Comparison of ENCODE assay signal across 13 mouse cellular contexts in the genomic region with DNA sequence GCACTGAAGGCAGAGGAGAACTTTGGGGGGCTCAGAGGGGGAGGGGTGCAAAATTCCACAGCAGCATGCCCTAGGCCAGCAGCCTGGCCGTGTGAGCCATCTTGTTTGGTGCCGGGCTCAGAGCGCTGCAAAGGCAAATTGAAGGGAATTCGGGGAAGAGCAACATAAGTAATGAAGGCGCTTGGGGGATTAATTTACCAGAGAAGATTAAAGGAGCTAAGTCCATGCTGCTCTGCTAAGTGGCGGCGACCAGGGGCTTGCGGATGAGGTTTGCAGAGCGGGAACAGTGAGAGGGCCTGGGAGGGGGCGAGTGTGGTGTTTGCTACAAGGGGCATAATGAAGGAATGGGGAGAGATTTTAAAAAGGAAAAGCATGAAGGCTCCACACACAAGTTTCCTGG. TPM values are rescaled to one million over a fixed set of nuclear protein-coding genes. Genes with fewer than 3 reads are reported as not detected.
"Had no signal": no experiment of that assay in that cellular context is flagged by ENCODE, and none has a peak within 500 bp of the region (broad histone marks: within the 10 kb centered on the region; RNA-seq: fewer than 3 reads in every experiment).

No protein-coding gene starts in this region.

- H3K27me3 ChIP-seq: limb, embryonic 13.5 days had no signal

- DNase-seq: kidney, adult 9 months; kidney, postnatal 36 days; layer of hippocampus, adult 9-11 months; layer of hippocampus, postnatal 36 days; left cerebral cortex, postnatal 4 days; lung, adult 18-20 months; thymus, postnatal 4 days had no signal

- H3K27ac ChIP-seq: kidney, postnatal 0 days; limb, embryonic 13.5 days; liver, embryonic 14.5 days; neural tube, embryonic 13.5 days; stomach, postnatal 0 days had no signal

- H3K9ac ChIP-seq: limb, embryonic 13.5 days; liver, embryonic 14.5 days; neural tube, embryonic 13.5 days had no signal

- H3K4me2 ChIP-seq: limb, embryonic 13.5 days; neural tube, embryonic 13.5 days had no signal

- H3K9me3 ChIP-seq: limb, embryonic 13.5 days; neural tube, embryonic 13.5 days had no signal

- H3K4me3 ChIP-seq: limb, embryonic 13.5 days; neural tube, embryonic 13.5 days had no signal

RNA-seq across cellular contexts. Expression of a gene that starts 44.7 kb away (rescaled TPM):
- polyA plus RNA-seq: liver, adult 2 months had no signal
